Mouse (Mus musculus) 3134 (cell line): ENCODE measurements around the gene Agtrap.
"Not testable (repeated sequence)": the region's sequence is repeated elsewhere in the genome, so short reads cannot be mapped to it uniquely, and the experiment has no call there.

Source experiments
- DNase-seq: peaks from one replicate; pipeline ENCODE4 v3.0.0-alpha.2; 2011; ENCODE audit warnings: low spot score; ENCODE audit not compliant: insufficient read length; ENCODE audit errors: extremely low read depth

Gene Agtrap

DNA sequence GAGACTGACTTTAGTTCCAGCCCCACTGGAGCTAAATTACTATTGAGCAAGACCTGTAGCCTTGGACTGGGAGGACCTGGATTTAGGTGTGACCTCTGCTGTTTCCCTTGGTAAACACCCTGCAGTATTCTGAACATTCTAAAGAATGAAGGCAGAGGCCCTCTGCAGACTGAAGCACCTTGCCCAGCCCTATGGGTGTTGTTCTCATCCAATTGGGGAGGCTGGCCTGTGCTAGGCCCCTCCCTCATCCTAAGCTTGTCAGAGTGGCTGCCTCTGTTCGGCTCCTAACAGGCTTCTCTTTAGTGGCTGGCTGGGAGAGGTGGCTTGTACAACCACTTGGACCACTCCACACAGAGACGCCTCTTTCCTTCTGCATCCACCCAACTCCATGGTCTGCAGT is 34.9 kb downstream of the Agtrap start:
- no peak for DNase-seq

- DNase-seq, result no peak
Observed at GRCm38 (mm10) chr4:148051886-148052285, 35.9 kb downstream of the Agtrap start.

DNA sequence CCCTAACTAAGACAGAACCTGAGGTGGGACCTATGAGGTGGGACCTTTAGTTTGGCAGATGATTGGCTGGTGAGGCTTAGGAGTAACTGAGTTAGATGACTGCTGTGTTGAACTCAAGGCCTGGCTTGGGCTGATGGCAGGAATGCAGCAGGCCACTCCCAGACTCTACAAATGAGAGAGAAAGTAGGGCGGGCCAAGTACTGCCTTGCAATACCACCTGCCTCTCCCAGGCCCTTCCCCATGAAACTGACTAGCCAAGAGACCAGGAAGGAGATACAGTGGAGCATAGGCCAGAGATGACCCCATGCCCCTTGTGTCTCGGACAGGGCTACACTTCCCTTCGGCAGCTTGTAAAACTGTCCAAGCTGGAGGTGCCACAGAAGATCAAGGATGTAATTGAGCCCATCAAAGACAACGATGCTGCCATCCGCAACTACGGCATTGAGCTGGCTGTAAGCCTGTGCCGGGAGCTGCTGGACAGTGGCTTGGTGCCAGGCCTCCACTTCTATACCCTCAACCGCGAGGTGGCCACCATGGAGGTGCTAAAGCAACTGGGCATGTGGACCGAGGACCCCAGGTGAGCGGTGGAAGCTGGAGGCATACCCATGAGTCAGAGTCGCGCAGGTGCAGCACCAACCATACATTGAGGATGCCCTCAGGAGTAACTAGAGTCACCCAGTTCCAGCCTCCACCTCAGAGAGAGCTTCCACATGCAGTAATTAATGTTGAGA is 36.6 kb downstream of the Agtrap start:
- no peak for DNase-seq

GRCm38 (mm10) chr4:148050396-148050914 is 37.4 kb downstream of the Agtrap start:
- DNase-seq, result not testable (repeated sequence)

GRCm38 (mm10) chr4:148046450-148047031 is 41.3 kb downstream of the Agtrap start:
- no peak for DNase-seq

- DNase-seq, result no peak
Observed at GRCm38 (mm10) chr4:148044113-148044512, 43.7 kb downstream of the Agtrap start.

- DNase-seq, result not testable (repeated sequence)
Observed at GRCm38 (mm10) chr4:148043327-148043726, 44.5 kb downstream of the Agtrap start.

- DNase-seq, result no peak
Observed at GRCm38 (mm10) chr4:148041611-148042191, 46.1 kb downstream of the Agtrap start.

- DNase-seq, result peak; percentile 52
Observed at GRCm38 (mm10) chr4:148040933-148041610, 46.8 kb downstream of the Agtrap start.

DNA sequence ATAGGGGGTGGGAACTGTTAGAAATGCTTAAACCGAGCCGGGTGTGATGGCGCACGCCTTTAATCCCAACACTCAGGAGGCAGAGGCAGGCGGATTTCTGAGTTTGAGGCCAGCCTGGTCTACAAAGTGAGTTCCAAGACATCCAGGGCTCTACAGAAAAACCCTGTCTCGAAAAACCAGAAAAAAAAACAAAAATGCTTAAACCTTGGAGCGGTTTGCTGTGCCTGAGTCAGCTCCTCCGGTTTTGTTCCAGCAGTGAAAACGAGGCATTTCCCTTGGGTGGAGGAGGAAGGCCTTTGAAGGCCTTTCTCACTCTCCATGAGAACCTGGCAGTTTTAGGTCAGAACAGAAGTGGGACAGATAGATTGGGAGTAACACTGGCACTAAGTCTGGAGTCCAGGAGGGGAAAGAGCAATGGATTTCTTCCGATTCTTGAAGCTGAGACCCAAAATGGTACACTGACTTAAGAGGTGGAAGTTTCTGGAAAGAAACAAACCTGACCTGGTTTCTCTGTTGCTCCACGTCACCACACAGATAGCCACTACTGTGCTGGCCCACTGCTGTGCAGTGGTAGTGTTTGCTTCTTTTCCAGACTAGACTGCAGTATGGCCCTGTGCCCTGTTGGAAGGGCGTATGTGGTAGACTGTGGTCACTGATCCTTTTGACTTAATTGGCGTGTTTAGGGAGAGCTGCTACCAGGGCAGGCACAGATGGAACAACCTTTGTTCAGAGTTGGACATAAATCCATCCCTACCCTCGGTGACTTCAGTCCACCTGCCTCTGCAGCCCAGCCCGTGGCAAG is 47.6 kb downstream of the Agtrap start:
- peak; percentile 26 for DNase-seq

- no peak for DNase-seq
Observed at GRCm38 (mm10) chr4:148039254-148040028, 48.4 kb downstream of the Agtrap start.

GRCm38 (mm10) chr4:148038600-148039253 is 49.1 kb downstream of the Agtrap start, which contains the start of the genes Clcn6 and Mthfr:
Gene Clcn6, minus strand, starts transcription at chr4:148038821.
Gene Mthfr, plus strand, starts transcription at chr4:148039077.
- DNase-seq, result peak; percentile 99

GRCm38 (mm10) chr4:148038079-148038599 is 49.7 kb downstream of the Agtrap start:
- DNase-seq, result no peak

DNA sequence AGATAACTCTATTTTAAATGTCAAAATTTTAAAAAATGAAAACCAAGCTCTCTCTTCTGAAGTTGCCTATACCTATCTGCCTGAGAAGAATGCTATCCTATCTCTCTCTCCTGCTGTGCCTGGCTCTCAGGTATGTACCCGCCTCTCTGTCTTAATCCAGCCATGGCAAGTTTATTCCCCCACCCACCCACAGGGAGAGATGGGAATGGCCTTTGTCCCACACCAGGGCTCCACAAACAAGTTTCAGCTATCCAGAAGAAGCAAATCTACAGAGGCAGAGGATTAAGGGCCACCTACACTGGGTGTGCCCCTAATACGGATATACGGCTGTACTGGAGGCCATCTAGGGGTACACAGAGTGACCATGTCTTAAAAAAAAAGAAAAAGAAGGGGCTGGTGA is 52.4 kb downstream of the Agtrap start:
- no peak for DNase-seq

- no peak for DNase-seq
Observed at GRCm38 (mm10) chr4:148033858-148034410, 53.9 kb downstream of the Agtrap start.

DNA sequence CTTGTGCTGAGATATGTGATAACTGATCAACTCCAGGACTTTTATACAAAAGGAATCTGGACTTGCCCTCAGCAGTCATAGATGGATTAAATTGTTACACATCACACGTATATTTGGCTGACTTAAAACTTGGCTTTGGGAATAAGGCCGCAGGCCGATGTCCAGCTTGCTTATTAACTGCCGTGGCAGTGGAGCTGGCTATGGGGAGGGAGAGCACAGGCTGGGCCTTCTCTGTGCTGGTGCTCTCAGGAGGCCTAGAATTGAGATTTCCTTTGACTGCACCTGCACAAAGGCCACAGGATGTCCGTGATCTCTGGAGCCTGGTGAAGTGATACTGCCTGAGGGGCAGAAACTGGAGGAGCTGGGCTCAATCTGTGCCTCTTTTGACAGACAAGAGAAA is 57.3 kb downstream of the Agtrap start:
- DNase-seq, result no peak

- DNase-seq, result no peak
Observed at GRCm38 (mm10) chr4:148029297-148029696, 58.5 kb downstream of the Agtrap start.
